Mouse (Mus musculus): ENCODE data around the gene Slc8a1.

The Slc8a1 gene

DNA sequence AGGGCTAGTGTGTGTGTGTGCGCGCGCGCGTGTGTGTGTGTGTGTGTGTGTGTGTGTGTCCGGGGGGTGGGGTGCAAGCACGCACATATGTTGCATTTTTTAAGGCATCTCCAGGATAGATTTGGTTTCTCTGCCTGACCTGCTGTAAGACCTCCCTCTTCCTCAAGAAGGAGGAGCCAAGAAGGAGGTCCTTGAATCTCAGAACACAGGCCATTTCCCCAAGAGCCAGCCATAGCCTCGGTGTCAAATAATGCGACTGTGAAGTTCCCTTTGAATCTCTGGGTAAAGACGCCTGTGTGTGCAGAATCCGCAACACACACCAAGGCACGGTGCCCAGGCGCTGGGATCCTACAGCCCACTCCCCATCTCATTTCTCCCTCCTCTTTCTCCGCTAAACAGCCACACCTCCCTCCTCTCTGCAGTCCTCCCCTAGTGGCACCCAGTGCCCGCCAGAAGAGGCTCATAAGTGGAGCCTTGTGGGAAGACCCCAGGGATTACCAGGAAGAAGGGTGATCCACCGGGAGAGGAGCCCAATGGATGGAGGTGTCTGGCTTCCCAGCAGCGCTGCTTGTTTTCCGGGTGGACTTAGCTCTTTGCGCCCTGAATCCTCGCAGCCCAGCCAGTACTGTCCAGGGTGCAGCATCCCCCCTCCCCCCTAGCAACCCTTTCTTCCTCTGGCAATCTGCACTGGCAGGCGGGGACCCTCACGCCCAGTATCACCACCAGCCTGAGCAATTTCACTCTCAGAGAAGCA lies 68.9 kb downstream of the Slc8a1 start:
- DNase-seq: peak in 1 of 2 experiments; percentile 6

DNA sequence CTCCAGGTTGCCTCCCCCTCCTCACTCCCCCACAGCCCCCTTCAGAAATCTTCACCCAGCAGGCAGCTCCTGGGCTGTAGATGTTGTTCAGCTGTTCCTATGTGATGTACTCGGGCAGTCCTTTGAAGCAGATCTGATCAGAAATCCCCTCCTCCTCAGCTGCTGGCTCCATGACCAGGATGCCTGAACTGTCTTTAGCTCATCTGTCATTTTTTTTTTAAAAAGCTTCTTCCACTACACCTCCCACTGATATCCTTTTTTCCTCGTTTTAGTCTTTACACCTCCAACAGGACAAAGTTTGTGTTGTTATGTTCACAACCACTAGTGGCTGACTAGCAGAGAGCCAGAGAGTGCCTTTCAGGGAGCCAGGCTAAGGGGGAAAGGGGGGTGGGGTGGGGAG lies 69.7 kb downstream of the Slc8a1 start:
- DNase-seq: no peak

DNA sequence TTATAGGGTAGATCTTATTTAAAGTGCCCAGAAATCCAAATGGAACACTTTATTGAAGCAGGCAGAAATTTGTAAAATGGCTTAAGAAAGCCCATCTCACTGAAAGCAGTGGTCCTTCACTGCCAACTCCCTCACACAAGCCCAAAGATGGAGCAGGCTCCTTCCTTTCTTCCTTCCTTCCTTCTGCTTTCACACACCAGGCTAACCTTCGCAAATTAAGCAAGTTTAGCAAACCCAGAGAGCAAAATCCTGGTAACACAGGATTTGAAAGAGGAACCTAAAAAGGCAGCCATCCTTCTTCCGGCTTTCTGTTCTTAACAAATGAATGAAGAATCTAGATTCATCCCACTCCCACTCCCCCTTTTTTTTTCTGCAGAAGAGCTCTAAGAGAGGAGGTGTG lies 70.2 kb downstream of the Slc8a1 start:
- DNase-seq: no peak

DNA sequence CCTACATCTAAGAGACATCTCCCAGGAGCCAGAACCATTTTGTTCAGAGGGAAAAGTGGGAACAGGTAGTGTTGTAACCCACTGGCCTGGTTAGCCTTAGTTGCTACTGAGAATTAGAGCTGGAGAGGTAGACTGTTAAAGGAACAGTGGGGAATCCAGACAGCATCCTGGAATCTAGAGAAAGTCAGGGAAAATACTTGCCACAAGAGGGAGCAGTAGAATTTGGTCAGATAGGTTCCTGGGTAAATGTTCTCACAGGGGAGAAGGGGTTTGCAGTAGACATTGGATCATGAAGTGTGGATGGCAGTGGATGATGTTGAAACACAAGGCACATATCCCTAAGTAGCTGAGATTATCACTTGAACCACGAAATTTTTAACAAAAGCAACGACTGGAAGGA lies 71.6 kb downstream of the Slc8a1 start:
- DNase-seq: no peak

DNA sequence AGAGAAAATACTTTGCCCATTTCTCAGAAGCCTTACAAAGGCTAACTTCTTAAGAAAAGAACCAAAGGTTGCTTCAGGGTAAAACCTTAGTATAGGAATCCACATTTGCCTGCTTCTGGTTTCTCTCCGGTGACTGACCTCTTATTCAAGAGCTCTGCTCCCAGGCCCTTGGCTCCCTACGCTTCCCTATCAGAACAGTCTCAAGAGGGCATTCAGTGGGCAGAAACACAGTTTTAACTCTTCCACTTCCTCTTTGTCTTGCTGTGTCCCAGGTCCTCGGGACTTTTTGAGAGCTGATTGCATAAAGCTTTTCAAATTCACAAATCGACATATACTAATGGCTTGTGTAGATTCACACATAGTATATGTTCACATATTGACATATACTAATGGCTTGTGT lies 73.3 kb downstream of the Slc8a1 start:
- no peak for DNase-seq

DNA sequence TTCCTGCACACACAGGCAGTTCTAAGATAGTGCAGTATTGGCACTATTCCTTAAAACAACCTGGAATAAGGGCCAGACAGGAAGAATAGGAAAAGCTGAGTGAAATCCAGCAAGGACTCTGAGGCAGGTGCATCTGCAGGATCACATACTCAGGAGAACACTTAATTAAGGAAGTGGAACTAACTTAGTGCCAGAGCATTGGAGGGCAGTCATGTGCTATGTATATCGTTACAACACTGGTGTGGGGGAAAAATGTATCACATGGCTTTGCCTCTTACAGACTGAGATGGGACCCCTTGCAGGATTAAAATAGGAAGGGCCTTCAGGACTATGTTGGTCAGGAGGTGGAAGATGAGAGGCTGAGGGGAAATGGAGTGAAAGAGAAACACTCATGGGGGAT lies 80.3 kb downstream of the Slc8a1 start:
- no peak for DNase-seq

DNA sequence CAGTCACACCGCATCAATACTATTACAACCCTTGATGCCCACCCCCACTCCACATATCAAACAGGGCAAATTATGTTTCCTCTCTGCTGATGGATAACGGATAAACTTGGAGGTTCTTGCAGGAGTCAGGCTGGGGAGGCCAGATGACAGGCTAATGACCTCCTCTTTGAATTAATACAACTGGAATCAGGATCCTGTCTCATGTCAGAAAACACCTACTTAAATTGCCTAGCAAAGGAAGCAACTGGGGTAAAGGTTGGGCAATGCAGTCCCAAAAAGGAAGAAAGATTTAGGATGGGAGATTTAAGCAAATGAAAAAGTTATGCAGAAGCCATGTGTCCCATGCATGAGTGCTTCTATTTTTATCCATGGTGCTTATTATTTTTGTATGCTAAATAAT lies 83.6 kb downstream of the Slc8a1 start:
- no peak for DNase-seq

DNA sequence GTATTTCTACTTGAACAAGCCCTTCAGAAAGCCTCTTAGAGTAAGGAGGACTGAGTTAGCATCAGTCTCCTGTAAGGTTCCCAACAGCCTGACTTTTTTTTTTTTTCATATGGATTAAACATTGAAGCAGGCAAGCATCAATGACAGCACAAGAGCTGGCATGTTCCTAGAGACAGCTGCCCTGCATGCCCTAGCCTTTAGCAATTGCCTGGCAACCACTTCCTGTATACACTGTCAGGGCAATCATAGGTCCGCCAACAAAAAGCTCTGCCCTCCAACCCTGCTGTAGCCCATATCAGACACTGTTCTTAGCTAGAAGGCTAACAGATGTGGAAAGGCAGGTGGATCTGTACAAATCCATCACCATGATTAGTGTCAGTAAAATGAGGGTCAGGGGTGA lies 85.2 kb downstream of the Slc8a1 start:
- DNase-seq: no peak

DNA sequence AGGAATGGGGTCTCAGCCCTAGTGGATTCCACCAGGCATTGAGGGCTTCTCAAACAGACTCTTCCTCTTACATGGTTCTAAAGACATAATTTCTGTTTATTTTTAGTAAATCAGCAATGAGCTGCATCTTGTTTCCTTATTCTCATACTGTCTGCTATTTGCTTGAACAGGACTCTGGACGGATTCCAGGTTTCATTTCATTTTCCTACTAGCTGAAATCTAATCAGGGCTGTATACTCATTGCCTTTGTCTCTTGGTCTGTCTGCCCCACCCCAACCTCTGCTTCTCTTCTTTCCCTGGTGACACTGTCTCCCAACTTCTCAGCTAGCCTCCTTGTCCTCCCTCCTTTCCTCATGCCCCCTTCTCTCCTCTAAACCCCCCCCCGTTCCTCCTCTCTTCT lies 101.4 kb downstream of the Slc8a1 start:
- DNase-seq: no peak

DNA sequence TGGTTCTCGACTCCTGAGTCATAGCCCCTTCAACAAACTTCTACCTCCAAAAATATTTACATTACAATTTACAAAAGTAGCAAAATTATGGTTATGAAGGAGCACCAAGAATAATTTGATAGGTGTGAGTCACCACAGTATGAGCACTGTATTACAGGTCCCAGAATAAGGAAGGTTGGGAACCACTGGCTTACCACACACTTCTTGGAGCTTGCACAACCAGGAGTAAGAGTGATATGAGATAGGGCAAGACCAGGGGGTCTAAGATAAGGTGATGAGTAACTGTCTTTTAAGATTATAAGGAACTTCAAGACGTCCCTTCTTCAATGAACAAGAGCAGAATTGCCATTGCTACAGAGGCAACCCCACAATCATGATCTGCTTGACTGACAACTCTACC lies 107.7 kb downstream of the Slc8a1 start:
- no peak for DNase-seq

DNA sequence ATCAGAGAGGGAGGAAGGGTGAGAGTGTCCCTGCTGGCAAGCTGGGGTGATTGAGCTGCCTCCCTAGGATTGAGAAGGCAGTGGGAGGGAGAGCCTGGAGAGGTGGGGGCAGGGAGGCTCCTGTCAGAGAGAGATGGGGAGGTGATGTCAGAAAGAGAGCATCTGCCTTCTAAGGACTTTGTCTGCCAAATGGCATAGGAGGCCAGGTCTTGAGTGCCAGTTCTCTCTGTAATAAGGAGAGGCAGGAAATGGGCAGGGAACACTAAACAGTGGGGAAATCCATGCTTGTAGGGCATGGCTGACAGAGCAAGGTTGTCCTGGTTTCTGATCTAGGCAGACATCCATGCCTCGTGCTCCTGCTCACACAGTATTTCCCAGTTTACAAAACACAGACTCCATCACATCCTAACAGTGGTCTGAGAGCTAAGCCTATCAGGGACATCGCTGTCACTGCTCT lies 117.0 kb downstream of the Slc8a1 start:
- DNase-seq: no peak

DNA sequence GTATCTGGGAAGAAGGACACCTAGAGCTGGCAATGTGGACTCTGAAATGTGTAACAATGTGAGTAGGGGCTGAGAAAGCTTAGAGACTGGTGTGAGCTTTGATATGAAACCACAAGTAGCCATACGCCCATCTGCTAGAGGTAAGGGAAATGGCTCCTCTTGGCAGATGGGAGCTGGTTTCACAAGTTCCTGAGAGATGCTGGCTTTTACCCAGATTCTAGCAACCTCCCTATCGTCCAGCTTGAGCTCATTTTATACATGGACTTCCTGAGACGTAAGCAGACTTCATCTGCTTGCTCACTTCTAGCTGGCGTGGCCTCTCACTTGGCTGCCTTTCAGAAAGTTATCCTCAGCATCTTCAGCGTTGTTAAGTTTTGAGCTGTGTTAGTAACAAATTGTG lies 119.7 kb downstream of the Slc8a1 start:
- DNase-seq: no peak

DNA sequence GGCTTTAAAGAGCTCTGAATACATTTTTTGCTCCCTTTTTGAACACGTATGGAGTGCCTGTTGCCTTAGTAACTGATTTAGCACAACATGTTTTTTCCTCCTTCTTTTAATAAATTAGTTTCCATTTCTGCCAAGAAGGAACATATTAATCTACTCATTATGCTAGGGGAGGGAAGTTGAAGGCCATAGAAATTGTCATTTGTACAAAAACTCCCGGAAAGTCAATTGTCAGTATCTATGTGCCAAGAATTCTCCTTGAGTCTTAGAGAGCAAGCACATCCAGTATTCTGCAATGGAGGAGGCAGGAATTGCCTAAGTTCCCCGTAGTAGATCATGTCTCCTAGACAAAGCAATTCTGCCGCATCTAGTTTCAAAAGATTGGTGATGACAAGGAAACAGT lies 121.9 kb downstream of the Slc8a1 start:
- no peak for DNase-seq

DNA sequence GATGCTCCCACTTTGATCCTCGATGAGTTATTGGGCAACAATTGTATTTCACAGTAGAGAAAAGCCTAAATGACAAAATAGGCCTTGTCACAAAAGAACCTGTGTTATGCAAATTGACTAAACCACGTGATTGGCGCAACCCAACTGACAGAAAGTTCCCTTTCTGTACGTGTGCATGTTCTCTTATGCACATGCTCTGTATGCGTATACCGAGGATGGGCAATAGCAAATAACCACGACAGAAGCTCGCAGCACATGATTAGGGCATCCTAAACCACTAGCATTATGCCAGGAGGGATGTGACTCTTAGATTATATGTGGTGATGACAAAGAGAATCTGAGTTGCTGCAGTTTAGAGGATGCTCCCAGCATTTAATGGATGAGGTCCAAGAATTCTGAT lies 122.8 kb downstream of the Slc8a1 start:
- DNase-seq: no peak

DNA sequence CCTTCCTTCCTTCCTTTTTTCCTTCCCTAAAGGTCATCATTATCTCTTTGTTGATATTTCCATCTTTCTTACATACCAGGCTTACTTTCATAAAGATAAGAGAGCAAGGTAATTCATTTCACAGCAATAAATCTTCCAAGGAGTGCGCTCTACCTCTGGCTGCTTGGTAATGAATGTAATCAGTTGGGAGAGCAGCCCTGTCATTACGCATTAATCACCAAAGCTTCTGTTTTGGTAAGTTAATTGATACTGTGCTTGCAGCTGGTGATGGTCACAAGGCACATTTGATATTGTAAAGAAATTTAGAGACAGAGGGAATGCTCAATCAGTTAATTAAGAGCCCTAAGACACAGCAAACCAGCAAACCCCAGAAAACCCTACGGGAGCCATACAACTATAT lies 130.7 kb downstream of the Slc8a1 start:
- DNase-seq: no peak

DNA sequence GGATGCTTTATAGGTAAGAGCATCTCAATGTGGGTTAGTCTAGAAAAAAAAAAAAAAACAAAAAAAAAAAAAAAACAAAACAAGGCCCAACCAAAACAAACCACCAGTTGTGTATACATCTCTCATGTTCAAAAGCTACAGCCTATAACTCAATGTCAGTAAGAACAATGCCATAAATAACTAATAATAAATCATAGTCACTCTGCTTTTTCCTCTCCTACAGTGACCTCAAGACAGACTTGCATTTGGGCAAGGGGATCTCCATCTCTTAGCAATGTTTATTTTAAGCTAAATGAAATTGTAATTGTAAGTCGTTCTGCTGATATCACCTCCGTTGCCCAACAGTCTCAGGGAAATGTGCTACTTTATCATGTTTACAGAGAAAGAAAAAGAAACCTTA lies 132.1 kb downstream of the Slc8a1 start:
- DNase-seq: no peak

DNA sequence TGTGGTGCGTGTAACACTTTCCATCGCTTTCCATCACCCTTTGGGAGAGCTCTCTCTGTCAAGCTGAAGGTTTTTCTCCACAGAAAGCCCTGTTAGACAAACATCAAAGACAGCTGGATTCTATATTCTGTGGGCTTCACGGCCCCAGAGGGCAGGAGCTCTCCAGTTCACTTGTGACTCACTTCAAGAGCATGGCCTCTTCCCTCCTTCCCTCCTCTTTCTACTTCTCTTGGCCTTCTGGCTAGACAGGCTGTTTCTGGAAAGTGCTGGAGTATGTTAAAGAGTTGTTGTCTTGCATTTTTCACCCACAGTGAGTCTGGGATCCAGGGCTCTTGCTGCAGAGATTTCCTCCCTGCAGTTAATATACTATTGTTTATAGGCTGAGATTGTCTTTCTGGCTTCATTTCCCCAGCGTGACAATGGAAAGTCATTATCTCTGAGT lies 132.9 kb downstream of the Slc8a1 start:
- DNase-seq: no peak

DNA sequence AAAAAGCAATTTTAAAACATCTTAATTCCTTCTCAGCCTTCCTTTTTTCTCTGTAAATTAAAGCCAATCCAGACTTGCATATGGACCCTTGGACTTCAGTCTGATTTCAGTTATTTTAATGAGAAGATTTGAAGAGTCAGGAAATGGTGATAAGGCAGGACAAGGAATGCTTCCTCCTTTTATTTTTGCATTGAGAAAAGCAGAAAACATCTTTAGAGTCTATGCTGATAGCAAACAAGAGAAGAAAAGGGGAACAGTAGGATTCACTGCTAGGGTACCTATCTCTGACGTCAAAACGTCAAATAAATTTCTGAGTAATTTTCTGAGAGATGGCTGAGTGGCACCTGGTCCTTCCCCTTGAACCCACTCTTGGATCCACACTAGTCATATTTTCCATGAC lies 139.1 kb downstream of the Slc8a1 start:
- no peak for DNase-seq

DNA sequence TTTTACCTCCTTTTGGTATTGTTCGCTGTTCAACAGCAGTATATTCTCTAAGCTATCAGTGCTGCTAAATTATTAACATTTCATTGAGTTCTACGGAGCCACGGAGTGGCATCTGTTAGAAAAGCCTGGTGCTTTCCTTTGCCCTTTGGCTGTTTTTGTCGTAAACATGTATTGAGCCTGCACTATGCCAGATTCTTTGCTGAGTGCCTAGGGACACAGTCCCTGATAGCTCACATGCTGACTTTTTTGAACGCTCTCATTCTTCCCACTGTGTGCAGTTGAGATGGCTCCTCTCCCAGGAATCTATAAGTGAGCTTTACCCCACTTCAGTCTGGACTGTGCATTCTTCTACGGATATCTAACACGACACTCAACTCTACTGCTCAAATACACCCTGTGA lies 148.4 kb downstream of the Slc8a1 start:
- no peak for DNase-seq

DNA sequence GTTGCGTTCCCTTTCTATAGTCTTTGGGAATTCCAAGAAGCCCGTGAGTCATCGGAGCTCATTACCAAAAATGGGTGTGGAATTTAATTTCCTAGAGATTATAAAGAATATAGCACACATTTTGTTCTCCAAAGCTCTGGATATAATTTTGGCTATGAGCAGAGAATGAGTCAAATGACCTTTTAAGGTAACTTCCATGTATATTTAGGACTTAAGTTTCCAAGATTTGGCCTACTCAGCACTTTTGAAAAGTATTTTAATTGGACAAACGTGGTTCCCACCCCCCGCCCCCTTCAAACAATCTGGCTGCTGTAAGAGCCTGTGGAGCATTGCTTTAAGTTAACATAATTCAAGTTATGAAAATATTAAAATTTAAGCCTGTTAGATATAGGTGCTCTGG lies 151.4 kb downstream of the Slc8a1 start:
- no peak for DNase-seq

DNA sequence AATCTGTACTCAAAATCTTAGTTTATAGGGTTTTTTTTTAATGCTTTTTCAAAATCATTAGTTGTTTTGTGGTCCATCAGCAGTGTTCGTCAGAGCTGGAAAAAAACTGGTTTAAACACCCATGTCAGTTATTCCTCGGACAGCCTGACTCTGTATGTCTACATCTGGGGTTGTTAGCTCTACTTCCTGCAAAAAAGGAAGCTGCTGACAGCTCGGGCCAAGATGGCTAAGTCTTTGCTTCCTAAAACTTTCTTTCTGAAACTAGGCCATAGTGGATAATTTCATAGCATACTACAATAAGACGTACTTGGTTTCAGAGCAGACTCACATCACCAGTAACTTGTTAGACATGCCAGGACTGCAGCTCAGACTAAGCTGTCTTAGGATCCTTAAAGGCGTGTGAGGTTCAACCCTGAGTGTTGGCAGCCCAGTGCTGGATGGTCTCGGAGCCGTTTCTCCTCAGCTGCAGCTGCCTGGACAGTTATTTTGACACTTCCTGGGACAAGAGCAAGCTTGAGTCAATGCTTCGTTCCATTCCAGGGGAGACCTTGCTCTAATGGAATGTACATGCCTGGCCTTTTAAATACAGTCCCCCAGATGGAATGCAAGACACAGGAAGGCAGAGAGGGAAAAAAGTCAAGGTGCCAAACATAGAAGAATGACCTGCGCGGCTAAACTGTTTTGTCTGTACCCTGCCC lies 158.3 kb downstream of the Slc8a1 start:
- no peak for DNase-seq

DNA sequence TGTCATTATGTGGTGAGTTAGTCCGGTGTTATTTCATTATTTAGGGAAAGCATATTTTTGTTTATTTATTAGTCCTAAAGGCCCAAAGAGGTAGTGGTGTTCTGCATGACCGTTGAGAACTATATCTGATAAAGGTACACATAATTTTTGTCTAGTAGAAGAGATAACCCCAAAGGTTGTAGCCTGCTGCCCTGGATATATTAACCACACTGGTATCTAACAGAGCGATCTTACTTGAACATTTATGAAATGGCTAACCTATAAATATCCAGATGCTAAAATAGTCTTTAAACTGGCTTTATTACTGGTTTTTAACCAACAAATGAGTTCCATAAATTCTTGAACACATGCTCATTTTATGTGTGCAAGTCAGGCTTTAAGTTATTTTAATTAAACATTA lies 161.3 kb downstream of the Slc8a1 start:
- DNase-seq: no peak

DNA sequence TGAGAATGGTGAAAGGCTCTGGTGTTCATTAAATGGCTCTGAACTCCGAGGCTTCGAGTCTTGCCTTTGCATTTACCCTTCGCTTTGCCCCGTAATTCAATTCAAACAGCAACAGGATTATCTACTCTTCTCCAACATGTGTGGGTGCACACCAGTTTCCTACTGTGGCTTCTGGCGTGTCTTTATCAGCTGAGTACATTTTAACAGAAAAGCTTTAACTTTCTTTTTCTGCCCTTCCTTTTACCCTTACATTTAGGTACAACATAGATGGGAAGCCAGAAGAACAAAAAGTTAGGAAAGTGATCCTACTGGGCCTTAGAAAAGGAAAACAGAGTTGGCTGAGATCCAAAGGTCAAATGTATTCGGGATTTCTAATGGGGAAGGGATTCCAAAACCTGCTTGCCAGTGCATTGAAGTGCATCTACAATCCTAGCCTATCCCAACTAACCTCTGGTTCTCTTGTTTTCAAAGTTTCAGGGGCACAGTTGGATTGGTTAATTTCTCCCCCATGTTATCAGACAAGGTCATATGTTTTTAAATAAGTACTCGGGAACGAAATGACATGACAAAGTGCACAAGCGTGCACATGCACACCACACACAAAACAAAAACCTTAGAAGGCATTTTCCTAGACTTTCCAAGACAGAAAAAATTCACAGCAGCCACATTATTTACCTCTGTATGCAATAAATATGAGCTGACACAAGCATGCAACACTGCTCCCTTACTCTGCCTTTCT lies 172.4 kb downstream of the Slc8a1 start:
- DNase-seq: no peak

Measured in spleen, adult 18-20 months (tissue).